Mouse (Mus musculus) bone marrow macrophage, adult 2 months (primary cell): ENCODE data around the gene Barhl1.

Source experiments
- CTCF ChIP-seq: IDR thresholded peaks from 2 replicates; pipeline ENCODE4 v1.5.1; 2012; ENCODE audit warnings: low read depth, mild to moderate bottlenecking, low read length, moderate library complexity
- POLR2A ChIP-seq: IDR thresholded peaks from 2 replicates; pipeline ENCODE4 v1.6.1; 2012; ENCODE audit warnings: mild to moderate bottlenecking, low read depth, low read length, borderline replicate concordance

DNA sequence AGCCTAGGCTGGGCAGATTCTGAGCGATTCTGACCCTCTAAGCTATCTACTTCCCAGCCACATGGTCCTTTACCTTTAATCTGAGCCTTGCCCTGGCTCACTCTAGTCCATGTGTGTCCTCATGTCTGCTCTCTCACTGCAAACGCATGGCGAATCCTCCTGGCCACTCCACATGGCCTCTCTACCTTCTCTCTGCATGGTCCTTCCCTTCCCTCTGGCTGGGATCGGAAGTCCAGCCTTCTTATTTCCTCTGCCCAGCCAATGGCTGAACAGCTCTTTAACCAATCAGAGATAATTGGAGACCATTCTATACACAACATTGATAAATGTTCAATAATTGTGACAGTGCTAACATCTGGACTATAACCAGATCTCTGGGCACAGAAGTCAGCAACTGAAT lies 40.4 kb upstream of the Barhl1 start:
- no peak for TF ChIP-seq POLR2A
- no peak for TF ChIP-seq CTCF
